Mouse (Mus musculus) midbrain, embryonic 16.5 days (tissue): Measurements from ENCODE around the gene Sparcl1. TPM values are rescaled to one million over a fixed set of nuclear protein-coding genes. Genes with fewer than 3 reads are reported as not detected.

Source experiments
- ATAC-seq: fragments of 200-750 bp; cut with Nextera tagmentation; 2 replicates; pipeline ENCODE4 v1.8.0; 2017; ENCODE audit warnings: moderate TSS enrichment
- H3K27ac ChIP-seq: fragments of 300-500 bp; sonication (generic); 2 replicates; pipeline ENCODE4 v1.5.1; 2014; ENCODE audit warnings: mild to moderate bottlenecking, low read length, mixed read lengths
- H3K27me3 ChIP-seq: fragments of 300-500 bp; sonication (generic); 2 replicates; pipeline ENCODE4 v1.6.1; 2014; ENCODE audit warnings: low read depth, low read length, mixed read lengths; ENCODE audit not compliant: control insufficient read depth, insufficient read depth
- H3K36me3 ChIP-seq: fragments of 300-500 bp; sonication (generic); 2 replicates; pipeline ENCODE4 v1.6.1; 2014; ENCODE audit warnings: mild to moderate bottlenecking, low read length, moderate library complexity, mixed read lengths; ENCODE audit not compliant: control insufficient read depth, insufficient read depth
- H3K4me1 ChIP-seq: fragments of 300-500 bp; sonication (generic); 2 replicates; pipeline ENCODE4 v1.6.1; 2014; ENCODE audit warnings: mild to moderate bottlenecking, low read length, mixed read lengths; ENCODE audit not compliant: control insufficient read depth, insufficient read depth
- H3K4me2 ChIP-seq: fragments of 300-500 bp; sonication (generic); 2 replicates; pipeline ENCODE4 v1.6.1; 2014; ENCODE audit warnings: mild to moderate bottlenecking, low read length, mixed read lengths
- H3K4me3 ChIP-seq: fragments of 300-500 bp; sonication (generic); 2 replicates; pipeline ENCODE4 v1.5.1; 2014; ENCODE audit warnings: low read depth, mild to moderate bottlenecking, low read length, moderate library complexity, mixed read lengths
- H3K9ac ChIP-seq: fragments of 300-500 bp; sonication (generic); 2 replicates; pipeline ENCODE4 v1.6.1; 2014; ENCODE audit warnings: low read depth, low read length, mixed read lengths
- H3K9me3 ChIP-seq: fragments of 300-500 bp; sonication (generic); replicated peaks from 2 replicates; pipeline ENCODE4 v1.6.1; 2014; ENCODE audit warnings: mild to moderate bottlenecking, low read length, mixed read lengths; ENCODE audit not compliant: control insufficient read depth, poor library complexity, severe bottlenecking
- WGBS: fragments of 180-500 bp; shearing (Covaris S2); extraction: QIAGEN DNeasy Blood & Tissue Kit; methylation state at CpG from one replicate; pipeline ENCODE4 v1.1.7; 2014; 5-methylcytosine and 5-hydroxymethylcytosine counted together
- polyA plus RNA-seq: library from polyadenylated mRNA; unstranded; fragments of >200 nt; fragmentation: Nextera tagmentation; extraction: Ambion mirVana; gene quantifications from 2 replicates; pipeline ENCODE4 v1.2.1, GENCODE M21; 2015

The Sparcl1 gene
- 163 and 240 TPM in 2 replicates for polyA plus RNA-seq

GRCm38 (mm10) chr5:104113491-104114172 lies at the start of gene Sparcl1:
Sparcl1 (minus strand) TSS chr5:104113733.
- Histone ChIP-seq H3K27ac (peak within 1 kb of the TSS; percentile 71), H3K36me3 (no peaks in the 10 kb centered on the region), H3K4me1 (peaks cover 44% of the 10 kb centered on the region), H3K27me3 (no peaks in the 10 kb centered on the region), H3K9ac (peak within 1 kb of the TSS; percentile 33; the same call in 1 of the 2 replicates), H3K4me2 (peak within 1 kb of the TSS; percentile 34), H3K4me3 (peak within 1 kb of the TSS; percentile 15), H3K9me3 (no peaks in the 10 kb centered on the region)
- 23% methylated on average over 15 of the region's 15 CpGs for WGBS
- ATAC-seq = peak; percentile 46

GRCm38 (mm10) chr5:104161390-104161789 lies 47.9 kb upstream of the Sparcl1 start:
- WGBS = 86% methylated on average over 1 of the region's 1 CpGs
- no peaks in the 10 kb centered on the region for H3K27me3 ChIP-seq
- H3K36me3 ChIP-seq = no peaks in the 10 kb centered on the region
- H3K9me3 ChIP-seq = no peaks in the 10 kb centered on the region
- H3K4me3 ChIP-seq = no peak overlapping the region
- ATAC-seq = no peak
- H3K4me1 ChIP-seq = no peaks in the 10 kb centered on the region
- no peak overlapping the region for H3K9ac ChIP-seq
- no peak overlapping the region for H3K4me2 ChIP-seq
- no peak overlapping the region for H3K27ac ChIP-seq

GRCm38 (mm10) chr5:104160581-104160980 lies 47.0 kb upstream of the Sparcl1 start:
- Histone ChIP-seq H3K9ac (no peak overlapping the region), H3K4me3 (no peak overlapping the region), H3K9me3 (no peaks in the 10 kb centered on the region), H3K4me1 (no peaks in the 10 kb centered on the region), H3K27ac (no peak overlapping the region), H3K4me2 (no peak overlapping the region), H3K36me3 (no peaks in the 10 kb centered on the region), H3K27me3 (no peaks in the 10 kb centered on the region)
- no peak for ATAC-seq
- 77% methylated on average over 3 of the region's 3 CpGs for WGBS

- Histone ChIP-seq H3K4me1 (no peaks in the 10 kb centered on the region), H3K27ac (no peak overlapping the region), H3K36me3 (no peaks in the 10 kb centered on the region), H3K9ac (no peak overlapping the region), H3K27me3 (no peaks in the 10 kb centered on the region), H3K9me3 (no peaks in the 10 kb centered on the region), H3K4me3 (no peak overlapping the region), H3K4me2 (no peak overlapping the region)
- peak; percentile 58; the same call in 1 of the 2 replicates for ATAC-seq
- WGBS = 74% methylated on average over 7 of the region's 7 CpGs
Measured at GRCm38 (mm10) chr5:104158332-104159052, 45.0 kb upstream of the Sparcl1 start.

GRCm38 (mm10) chr5:104157701-104158100 lies 44.2 kb upstream of the Sparcl1 start:
- H3K9ac ChIP-seq = no peak overlapping the region
- no peak for ATAC-seq
- no peaks in the 10 kb centered on the region for H3K27me3 ChIP-seq
- WGBS = 97% methylated on average over 7 of the region's 7 CpGs
- H3K27ac ChIP-seq = 0 out of 2 replicates have a peak overlapping the region, but pooled peaks have one; percentile 30
- H3K4me2 ChIP-seq = no peak overlapping the region
- no peaks in the 10 kb centered on the region for H3K36me3 ChIP-seq
- H3K4me1 ChIP-seq = no peaks in the 10 kb centered on the region
- H3K4me3 ChIP-seq = no peak overlapping the region
- no peaks in the 10 kb centered on the region for H3K9me3 ChIP-seq

- Histone ChIP-seq H3K27ac (no peak overlapping the region), H3K9me3 (0 out of 2 replicates have a peak, but pooled peaks cover 2% of the 10 kb centered on the region), H3K4me2 (no peak overlapping the region), H3K4me3 (no peak overlapping the region), H3K36me3 (no peaks in the 10 kb centered on the region), H3K9ac (no peak overlapping the region), H3K4me1 (no peaks in the 10 kb centered on the region), H3K27me3 (no peaks in the 10 kb centered on the region)
- no peak for ATAC-seq
- 94% methylated on average over 6 of the region's 6 CpGs for WGBS
Measured at GRCm38 (mm10) chr5:104150196-104150595, 36.7 kb upstream of the Sparcl1 start.

GRCm38 (mm10) chr5:104149349-104149748 lies 35.8 kb upstream of the Sparcl1 start:
- Histone ChIP-seq H3K9me3 (0 out of 2 replicates have a peak, but pooled peaks cover 2% of the 10 kb centered on the region), H3K4me2 (no peak overlapping the region), H3K9ac (no peak overlapping the region), H3K27ac (no peak overlapping the region), H3K27me3 (no peaks in the 10 kb centered on the region), H3K36me3 (no peaks in the 10 kb centered on the region), H3K4me3 (no peak overlapping the region), H3K4me1 (no peaks in the 10 kb centered on the region)
- ATAC-seq = no peak
- WGBS = 83% methylated on average over 7 of the region's 7 CpGs

- Histone ChIP-seq H3K36me3 (no peaks in the 10 kb centered on the region), H3K9ac (no peak overlapping the region), H3K4me1 (no peaks in the 10 kb centered on the region), H3K9me3 (no peaks in the 10 kb centered on the region), H3K27ac (no peak overlapping the region), H3K4me2 (no peak overlapping the region), H3K27me3 (no peaks in the 10 kb centered on the region), H3K4me3 (no peak overlapping the region)
- 85% methylated on average over 4 of the region's 4 CpGs for WGBS
- ATAC-seq = no peak
Measured at GRCm38 (mm10) chr5:104144057-104144456, 30.5 kb upstream of the Sparcl1 start.

GRCm38 (mm10) chr5:104141067-104141466 lies 27.5 kb upstream of the Sparcl1 start:
- Histone ChIP-seq H3K4me2 (no peak overlapping the region), H3K9me3 (no peaks in the 10 kb centered on the region), H3K27me3 (no peaks in the 10 kb centered on the region), H3K9ac (no peak overlapping the region), H3K36me3 (no peaks in the 10 kb centered on the region), H3K4me1 (no peaks in the 10 kb centered on the region), H3K27ac (no peak overlapping the region), H3K4me3 (no peak overlapping the region)
- WGBS = 79% methylated on average over 2 of the region's 2 CpGs
- ATAC-seq = no peak
